Mouse (Mus musculus): ENCODE data around the gene Gpr1. TPM values are rescaled to one million over a fixed set of nuclear protein-coding genes. Genes with fewer than 3 reads are reported as not detected.

The Gpr1 gene
- total RNA-seq (2012; rRNA removed) (not detected in 2 replicates), total RNA-seq (2014; rRNA removed) (not detected in 2 replicates), polyA plus RNA-seq (2012; ENCODE audit: insufficient read length, low read depth) (not detected in 2 replicates)

- no peak within 1 kb of the TSS for H3K4me3 ChIP-seq (replicated peaks in 1 of 3; ENCODE audit: low read depth in 2 of 3, low read length in 2 of 3, poor library complexity in 1 of 3)
- H3K36me3 ChIP-seq (replicated peaks in 1 of 2; ENCODE audit: control insufficient read depth in 1 of 2, insufficient read depth in 1 of 2, low read length in 1 of 2) = no peaks in the 10 kb centered on the region
- no peak within 1 kb of the TSS for H3K27ac ChIP-seq (ENCODE audit: insufficient read depth, low read depth)
- H3K4me2 ChIP-seq (ENCODE audit: insufficient read depth, low read depth, poor library complexity, severe bottlenecking) = no peak within 1 kb of the TSS
- no peak for DNase-seq (ENCODE audit: extremely low read depth)
- no peaks in the 10 kb centered on the region for H3K79me2 ChIP-seq (replicated peaks; ENCODE audit: control insufficient read depth, extremely low read depth, insufficient read depth, poor library complexity, severe bottlenecking)
- no peaks in the 10 kb centered on the region for H3K27me3 ChIP-seq (replicated peaks)
- in situ Hi-C loops (cut with MboI; ENCODE audit: low pct_ligation_motif_present, low pct_unique_long_range_greater_than_20kb, low sequenced_read_pairs) = no loop called here
- H3K9ac ChIP-seq (ENCODE audit: insufficient read depth, low read depth) = no peak within 1 kb of the TSS
- peaks cover 3% of the 10 kb centered on the region for H3K9me3 ChIP-seq (replicated peaks; ENCODE audit: low read length)
- dilution Hi-C loops (cut with MboI; ENCODE audit: extremely low pct_ligation_motif_present, extremely low pct_unique_long_range_greater_than_20kb, low sequenced_read_pairs) = no loop called here
- no peaks in the 10 kb centered on the region for H3K4me1 ChIP-seq (ENCODE audit: control insufficient read depth in 1 of 2, insufficient read depth in 2 of 2)
- no peak for TF ChIP-seq ZC3H11A (IDR thresholded peaks at IDR 0.05; ENCODE audit: low read depth, low read length)
- no peak for TF ChIP-seq E2F4 (IDR thresholded peaks at IDR 0.05; ENCODE audit: insufficient replicate concordance, low read depth, low read length)
- no peak for TF ChIP-seq CTCF (conservative IDR thresholded peaks at IDR 0.05 in 1 of 2, IDR thresholded peaks at IDR 0.05 in 1 of 2; ENCODE audit: low read depth in 2 of 2, low read length in 2 of 2)
- no peak for TF ChIP-seq ETS1 (conservative IDR thresholded peaks at IDR 0.05; ENCODE audit: low read depth, low read length)
- no peak for TF ChIP-seq UBTF (IDR thresholded peaks at IDR 0.05; ENCODE audit: low read depth, low read length)
- no peak for TF ChIP-seq MAX (IDR thresholded peaks at IDR 0.05; ENCODE audit: low read length)
- TF ChIP-seq CHD1 (IDR thresholded peaks at IDR 0.05; ENCODE audit: low read depth, low read length) = no peak
- TF ChIP-seq IRF4 (IDR thresholded peaks at IDR 0.05; ENCODE audit: low read depth, low read length) = no peak
- no peak for TF ChIP-seq EP300 (IDR thresholded peaks at IDR 0.05; ENCODE audit: low read length)
- no peak for TF ChIP-seq PAX5 (IDR thresholded peaks at IDR 0.05; ENCODE audit: low read length)
- no peak for TF ChIP-seq MXI1 (IDR thresholded peaks at IDR 0.05; ENCODE audit: low read depth, low read length)
- no peak for TF ChIP-seq RCOR1 (conservative IDR thresholded peaks at IDR 0.05; ENCODE audit: low read depth, low read length)
- TF ChIP-seq ZMIZ1 (IDR thresholded peaks at IDR 0.05; ENCODE audit: low read depth, low read length) = no peak
- no peak for TF ChIP-seq GABPA (IDR thresholded peaks at IDR 0.05; ENCODE audit: insufficient replicate concordance, low read depth, low read length)
- TF ChIP-seq MYC (IDR thresholded peaks at IDR 0.05; ENCODE audit: low read depth, low read length) = no peak
- TF ChIP-seq MAFK (IDR thresholded peaks at IDR 0.05; ENCODE audit: insufficient replicate concordance, low read length) = no peak
- no peak for TF ChIP-seq RAD21 (IDR thresholded peaks at IDR 0.05; ENCODE audit: low read depth, low read length)
These were observed at the start of gene Gpr1 for GRCm38 (mm10) chr1:63214271-63214558. Gene Gpr1 (minus strand): TSS chr1:63214543.

GRCm38 (mm10) chr1:63263671-63264070 lies 49.3 kb upstream of the Gpr1 start:
- DNase-seq (ENCODE audit: extremely low read depth) = no peak
- no peak for TF ChIP-seq ELF1 (IDR thresholded peaks at IDR 0.05; ENCODE audit: low read depth, low read length)
- no peak for TF ChIP-seq TCF12 (IDR thresholded peaks at IDR 0.05; ENCODE audit: low read depth, low read length)
- no peak for TF ChIP-seq UBTF (IDR thresholded peaks at IDR 0.05; ENCODE audit: low read depth, low read length)
- TF ChIP-seq ZC3H11A (IDR thresholded peaks at IDR 0.05; ENCODE audit: low read depth, low read length) = no peak
- TF ChIP-seq USF1 (IDR thresholded peaks at IDR 0.05; ENCODE audit: low read depth, low read length) = no peak
- TF ChIP-seq ZKSCAN1 (IDR thresholded peaks at IDR 0.05; ENCODE audit: borderline replicate concordance, low read depth, low read length) = no peak
- no peak for TF ChIP-seq HCFC1 (IDR thresholded peaks at IDR 0.05; ENCODE audit: low read depth, low read length)
- TF ChIP-seq IRF4 (IDR thresholded peaks at IDR 0.05; ENCODE audit: low read depth, low read length) = no peak
- TF ChIP-seq CHD1 (IDR thresholded peaks at IDR 0.05; ENCODE audit: low read depth, low read length) = no peak
- TF ChIP-seq MEF2A (IDR thresholded peaks at IDR 0.05; ENCODE audit: borderline replicate concordance, low read depth, low read length) = no peak
- TF ChIP-seq NELFE (IDR thresholded peaks at IDR 0.05; ENCODE audit: low read depth, low read length) = no peak
- TF ChIP-seq POLR2A (IDR thresholded peaks at IDR 0.05; ENCODE audit: low read depth, low read length) = no peak
- TF ChIP-seq BHLHE40 (IDR thresholded peaks at IDR 0.05; ENCODE audit: low read depth, low read length) = no peak
- no peak for TF ChIP-seq RAD21 (IDR thresholded peaks at IDR 0.05; ENCODE audit: low read depth, low read length)
- no peaks in the 10 kb centered on the region for H3K4me1 ChIP-seq (ENCODE audit: control insufficient read depth in 1 of 2, insufficient read depth in 2 of 2)
- no peaks in the 10 kb centered on the region for H3K27me3 ChIP-seq (replicated peaks)
- H3K36me3 ChIP-seq (replicated peaks in 1 of 2; ENCODE audit: control insufficient read depth in 1 of 2, insufficient read depth in 1 of 2, low read length in 1 of 2) = no peaks in the 10 kb centered on the region
- H3K79me2 ChIP-seq (replicated peaks; ENCODE audit: control insufficient read depth, extremely low read depth, insufficient read depth, poor library complexity, severe bottlenecking) = no peaks in the 10 kb centered on the region
- H3K9ac ChIP-seq (ENCODE audit: insufficient read depth, low read depth) = no peak overlapping the region
- dilution Hi-C loops (cut with MboI; ENCODE audit: extremely low pct_ligation_motif_present, extremely low pct_unique_long_range_greater_than_20kb, low sequenced_read_pairs) (no loop called here), in situ Hi-C loops (cut with MboI; ENCODE audit: low pct_ligation_motif_present, low pct_unique_long_range_greater_than_20kb, low sequenced_read_pairs) (no loop called here)
- H3K27ac ChIP-seq (ENCODE audit: insufficient read depth, low read depth) = no peak overlapping the region
- no peak overlapping the region for H3K4me2 ChIP-seq (ENCODE audit: insufficient read depth, low read depth, poor library complexity, severe bottlenecking)
- H3K4me3 ChIP-seq (replicated peaks in 1 of 3; ENCODE audit: low read depth in 2 of 3, low read length in 2 of 3, poor library complexity in 1 of 3) = no peak overlapping the region
- no peaks in the 10 kb centered on the region for H3K9me3 ChIP-seq (replicated peaks; ENCODE audit: low read length)

All from CH12.LX (cell line).